Mouse (Mus musculus) brain, embryonic 14.5 days (tissue): Measurements from ENCODE around the gene Slc2a4. TPM values are rescaled to one million over a fixed set of nuclear protein-coding genes. Genes with fewer than 3 reads are reported as not detected.
"Not testable (repeated sequence)": the region's sequence is repeated elsewhere in the genome, so short reads cannot be mapped to it uniquely, and the experiment has no call there.

Experiments used
- DNase-seq: peaks from one replicate; pipeline ENCODE4 v3.0.0-alpha.2; 2011; ENCODE audit warnings: low read depth
- CTCF ChIP-seq: fragments of 200-500 bp; IDR thresholded peaks from 2 replicates; pipeline ENCODE4 v1.5.1; 2012; ENCODE audit warnings: inconsistent platforms, mild to moderate bottlenecking, moderate library complexity, borderline replicate concordance; ENCODE audit not compliant: insufficient read depth, insufficient read length; ENCODE audit errors: extremely low read depth
- POLR2A ChIP-seq: fragments of 200-500 bp; IDR thresholded peaks from 2 replicates; pipeline ENCODE4 v1.6.1; 2012; ENCODE audit warnings: mild to moderate bottlenecking, inconsistent platforms, borderline replicate concordance; ENCODE audit not compliant: poor library complexity, insufficient read depth, insufficient read length, severe bottlenecking; ENCODE audit errors: extremely low read depth
- polyA plus RNA-seq: library from polyadenylated mRNA; depleted of rRNA; stranded (reverse); fragments of >200 nt; gene quantifications from 2 replicates; pipeline ENCODE4 v1.2.3, GENCODE M21; 2012

The Slc2a4 gene
- polyA plus RNA-seq, 1 experiment, result 5.2 TPM

DNA sequence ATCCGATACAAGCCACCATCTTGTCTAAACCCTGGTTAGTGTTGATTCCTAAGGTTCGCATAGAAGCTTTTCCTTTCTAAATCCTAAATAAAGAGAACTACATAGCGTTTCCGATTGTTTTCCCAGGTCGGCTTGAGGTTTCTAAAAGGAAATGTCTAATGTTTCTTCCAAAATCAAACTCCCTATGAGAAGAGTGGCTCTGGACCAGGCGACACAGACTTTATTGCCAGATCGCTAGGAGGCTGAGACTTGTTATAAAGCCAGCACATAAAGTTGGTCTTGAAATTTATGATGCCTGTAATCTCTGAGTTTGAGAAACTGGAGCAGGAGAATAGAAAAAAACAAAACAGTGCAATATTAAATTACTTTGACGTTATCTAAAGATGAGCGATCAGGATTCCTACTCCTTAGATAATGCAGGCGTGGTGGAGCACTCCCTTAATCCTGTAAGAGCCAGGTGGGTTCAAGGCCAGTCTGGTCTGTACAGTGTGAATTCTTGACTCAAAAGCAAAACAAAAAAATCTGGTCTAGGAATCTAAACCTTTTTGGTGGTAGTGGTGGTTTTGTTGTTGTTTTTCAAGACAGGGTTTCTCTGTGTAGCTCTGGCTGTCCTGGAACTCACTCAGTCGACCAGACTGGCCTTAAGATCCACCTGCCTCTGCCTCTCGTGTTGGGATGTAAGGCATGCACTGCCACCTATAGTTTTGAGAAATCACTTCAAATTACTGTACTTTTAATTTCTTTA, 25.8 kb downstream of the Slc2a4 start:
- no peak for TF ChIP-seq POLR2A
- no peak for TF ChIP-seq CTCF
- peak; percentile 29 for DNase-seq

DNA sequence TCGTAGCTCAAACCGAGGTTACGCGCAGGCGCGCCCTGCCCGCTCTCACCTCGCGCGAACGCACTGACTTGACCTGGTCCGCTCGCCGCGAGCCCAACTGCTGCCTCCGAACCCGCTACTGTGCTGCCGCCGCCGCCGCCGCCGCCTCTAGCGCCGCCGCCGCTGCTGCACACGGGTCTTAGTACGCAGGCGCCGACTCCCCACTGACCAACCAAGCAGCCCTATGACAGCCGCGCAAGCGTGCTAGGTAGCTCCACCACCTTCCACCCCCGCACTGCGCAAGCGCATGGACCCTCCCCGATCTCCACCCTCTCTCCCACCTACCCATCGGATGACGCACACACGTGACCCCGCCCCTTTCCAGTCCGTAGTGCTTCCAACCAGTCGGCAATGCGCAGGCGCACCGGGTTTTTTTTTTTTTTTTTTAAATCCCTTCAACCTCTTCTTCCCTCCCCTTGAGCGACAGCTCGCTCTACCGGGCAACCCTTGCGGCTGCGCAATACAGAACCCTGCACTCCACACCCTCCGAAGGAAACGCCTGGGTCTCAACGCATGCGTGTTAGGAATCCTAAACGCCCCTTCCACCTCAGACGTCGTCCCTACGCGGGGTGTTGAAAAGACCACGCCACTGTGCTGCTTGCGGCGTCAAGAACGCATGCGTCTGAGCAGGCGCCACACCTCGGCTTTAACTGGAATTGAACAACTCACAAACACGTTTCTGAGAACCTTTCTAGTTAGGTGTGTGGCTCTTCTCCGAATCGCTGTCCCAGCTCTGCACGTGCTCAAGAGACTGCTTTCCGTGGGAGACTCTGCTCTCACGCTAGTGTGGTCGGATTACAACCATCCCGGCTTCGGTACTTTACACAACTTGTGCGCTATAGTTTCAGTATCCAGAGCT, 26.6 kb downstream of the Slc2a4 start, which contains the start of gene Eif5a:
Gene Eif5a, minus strand, starts transcription at position 845 of the 898 bp plus-strand sequence.
- TF ChIP-seq POLR2A, result peak; percentile 64
- TF ChIP-seq CTCF, result peak; percentile 69
- DNase-seq, result peak; percentile 100

DNA sequence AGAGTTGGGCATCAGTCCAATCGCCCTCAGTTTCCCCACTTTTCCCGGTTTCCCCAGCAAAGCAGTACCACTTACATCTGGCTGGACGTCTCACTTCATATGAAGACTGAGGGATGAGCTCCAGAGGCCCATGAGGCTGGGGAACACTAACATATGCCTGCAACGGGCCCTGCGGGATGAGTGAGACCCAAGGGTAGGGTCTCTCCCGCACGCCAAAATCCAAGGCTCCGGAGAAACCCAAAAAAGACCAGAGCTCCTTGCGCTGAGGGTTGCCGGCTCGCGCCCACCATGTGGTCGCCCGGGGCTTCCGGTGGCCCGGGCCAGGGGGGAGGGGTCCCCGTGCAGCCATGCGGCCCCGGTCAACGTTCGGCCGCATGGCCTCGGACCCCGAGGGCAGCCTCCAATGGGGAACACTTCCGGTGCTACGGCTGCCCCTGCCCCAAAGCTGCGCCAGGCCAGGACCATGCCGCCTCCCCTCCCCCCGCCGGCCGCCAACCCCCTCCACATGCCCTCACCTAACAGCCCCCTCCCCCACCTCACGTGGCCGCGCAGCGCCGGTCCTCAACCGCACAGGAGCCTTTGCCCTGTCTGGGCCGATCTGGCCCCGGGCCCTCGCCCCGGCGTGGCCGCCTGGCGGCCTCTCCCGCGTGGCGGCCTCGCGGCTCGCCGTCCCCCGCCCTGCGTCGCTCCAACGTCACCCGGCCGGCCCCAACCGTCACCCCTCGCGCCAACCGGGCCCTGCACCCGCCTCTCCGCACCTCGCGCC, 27.5 kb downstream of the Slc2a4 start:
- TF ChIP-seq POLR2A (no peak), CTCF (no peak)
- peak; percentile 37 for DNase-seq

DNA sequence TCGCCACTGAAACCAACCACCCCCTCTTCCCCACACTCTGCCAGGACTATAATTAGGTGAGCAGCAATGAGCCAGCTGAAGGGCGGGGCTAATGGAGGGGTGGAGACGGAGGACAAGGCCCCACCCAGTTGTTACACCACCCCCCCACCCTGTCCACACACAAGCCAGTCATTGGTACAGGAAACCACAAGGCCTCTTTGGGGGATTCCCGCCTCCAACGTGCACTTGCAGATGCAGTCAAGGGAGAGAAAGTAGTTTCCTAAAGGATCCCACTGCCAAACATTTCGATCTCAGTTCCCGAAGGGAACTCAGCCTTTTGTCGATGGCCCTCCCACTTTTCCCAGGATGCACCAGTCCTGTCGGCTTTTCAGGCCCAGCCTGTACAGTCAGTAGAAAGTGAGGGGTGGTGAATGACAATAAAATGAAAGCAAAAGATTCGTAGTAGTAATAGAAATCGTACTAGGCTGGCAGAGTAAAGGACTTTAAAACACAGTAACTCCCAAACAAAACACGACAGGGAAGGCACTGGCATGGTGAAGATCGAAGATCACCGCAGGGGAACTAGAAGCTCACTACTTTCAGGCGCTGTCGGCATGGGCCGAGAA, 28.2 kb downstream of the Slc2a4 start:
- no peak for TF ChIP-seq POLR2A
- TF ChIP-seq CTCF, result no peak

DNA sequence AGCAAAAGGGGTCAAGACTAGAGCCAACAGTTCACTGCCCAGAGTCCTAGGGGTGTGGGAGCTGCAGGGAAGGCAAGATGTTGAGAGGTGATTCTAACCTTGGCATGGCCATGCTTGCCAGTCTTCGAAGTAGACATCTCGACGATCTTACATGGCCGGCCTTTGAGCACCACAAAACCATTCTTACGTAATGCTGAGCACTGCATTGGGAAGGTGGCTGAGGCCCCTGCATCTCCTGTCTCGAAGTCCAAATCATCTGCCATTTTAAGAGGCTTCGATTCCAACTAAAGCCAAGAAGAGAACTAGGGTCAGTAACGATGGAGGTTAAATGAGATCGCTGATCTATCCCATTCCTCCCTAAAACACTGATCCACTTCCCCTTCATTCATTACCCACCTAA, 28.9 kb downstream of the Slc2a4 start:
- TF ChIP-seq POLR2A, result no peak
- TF ChIP-seq CTCF, result no peak
- no peak for DNase-seq

More for the DNA sequence above, 28.2 kb downstream of the Slc2a4 start:
- peak; percentile 86 for DNase-seq

DNA sequence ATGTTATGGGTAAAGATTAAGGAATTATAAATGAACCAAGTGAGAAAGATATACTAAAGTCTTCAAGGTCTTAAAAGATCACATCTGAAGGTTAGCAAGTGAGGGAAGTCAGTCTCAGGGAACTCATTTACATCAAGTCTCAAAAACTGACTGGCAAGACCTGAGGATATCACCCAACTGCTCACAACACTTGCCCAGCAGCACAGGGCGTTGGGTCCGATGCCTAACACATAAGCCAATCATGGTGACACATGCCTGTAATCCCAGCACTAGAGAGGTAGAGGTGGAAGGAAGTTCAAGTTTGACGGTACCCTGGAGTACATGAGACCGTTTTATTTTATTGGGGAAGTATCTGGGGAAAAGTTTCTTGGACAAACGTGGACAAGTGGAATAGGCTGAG, 29.9 kb downstream of the Slc2a4 start:
- TF ChIP-seq CTCF (no peak), POLR2A (no peak)
- no peak for DNase-seq

DNA sequence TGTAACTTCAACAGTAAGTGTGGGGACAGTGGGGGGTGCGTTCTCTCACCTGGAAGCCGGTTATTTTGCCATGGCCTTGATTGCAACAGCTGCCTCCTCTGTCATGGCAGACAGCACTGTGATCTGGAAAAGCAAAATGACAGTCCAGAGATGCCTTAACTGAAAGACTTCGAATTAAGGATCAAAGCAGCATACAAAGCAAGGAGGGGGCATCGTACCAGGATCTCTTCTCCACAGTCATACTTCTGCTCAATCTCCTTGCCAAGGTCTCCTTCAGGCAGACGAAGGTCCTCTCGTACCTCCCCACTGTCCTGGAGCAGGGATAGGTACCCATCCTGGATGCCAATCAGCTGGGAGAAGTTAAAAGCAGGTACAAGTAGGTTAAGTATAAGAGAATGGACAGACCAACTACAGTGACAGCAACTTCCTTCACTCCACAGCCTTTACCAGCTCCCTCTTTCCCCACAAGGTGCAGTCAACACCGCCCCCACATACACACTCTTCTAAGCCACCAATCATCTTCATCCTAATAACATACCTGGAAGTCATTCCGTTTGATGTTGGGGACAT, 30.5 kb downstream of the Slc2a4 start:
- DNase-seq, result no peak
- TF ChIP-seq CTCF (no peak), POLR2A (no peak)

DNA sequence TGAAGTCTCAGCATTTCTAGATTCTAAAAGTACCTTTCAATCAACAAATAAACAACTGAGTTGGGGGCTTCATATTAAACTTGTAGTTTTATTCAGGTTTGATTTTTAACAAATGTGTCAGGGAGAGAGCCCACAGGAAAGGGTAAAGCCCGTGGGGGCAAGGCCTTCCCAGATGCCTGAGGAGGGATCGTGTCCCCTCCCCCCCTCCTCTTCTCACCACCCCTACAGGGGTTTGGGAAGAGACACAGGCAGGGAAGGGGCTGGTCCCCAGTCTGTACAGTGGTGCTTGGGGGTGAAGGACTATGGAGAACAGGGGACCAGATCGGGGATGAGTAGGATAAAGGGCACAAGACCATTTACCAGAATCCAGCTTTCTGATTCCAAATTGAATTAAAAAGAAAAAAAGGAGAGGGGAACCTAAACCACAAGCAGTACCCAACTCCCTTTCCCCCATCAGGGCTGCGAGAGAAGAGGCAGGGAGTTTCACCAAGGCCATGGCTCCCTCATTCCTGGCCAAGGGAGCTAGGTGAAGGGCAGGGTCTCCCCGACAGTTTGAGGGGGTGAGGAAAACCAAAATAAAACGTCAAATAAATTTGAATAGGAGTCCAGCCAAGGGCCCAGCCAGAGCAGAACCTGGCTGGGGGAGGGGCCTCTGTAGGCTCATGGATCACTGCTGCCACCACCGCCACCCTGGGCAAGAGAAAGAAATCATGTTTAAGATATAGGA, 31.2 kb downstream of the Slc2a4 start:
- DNase-seq, result not testable (repeated sequence)

DNA sequence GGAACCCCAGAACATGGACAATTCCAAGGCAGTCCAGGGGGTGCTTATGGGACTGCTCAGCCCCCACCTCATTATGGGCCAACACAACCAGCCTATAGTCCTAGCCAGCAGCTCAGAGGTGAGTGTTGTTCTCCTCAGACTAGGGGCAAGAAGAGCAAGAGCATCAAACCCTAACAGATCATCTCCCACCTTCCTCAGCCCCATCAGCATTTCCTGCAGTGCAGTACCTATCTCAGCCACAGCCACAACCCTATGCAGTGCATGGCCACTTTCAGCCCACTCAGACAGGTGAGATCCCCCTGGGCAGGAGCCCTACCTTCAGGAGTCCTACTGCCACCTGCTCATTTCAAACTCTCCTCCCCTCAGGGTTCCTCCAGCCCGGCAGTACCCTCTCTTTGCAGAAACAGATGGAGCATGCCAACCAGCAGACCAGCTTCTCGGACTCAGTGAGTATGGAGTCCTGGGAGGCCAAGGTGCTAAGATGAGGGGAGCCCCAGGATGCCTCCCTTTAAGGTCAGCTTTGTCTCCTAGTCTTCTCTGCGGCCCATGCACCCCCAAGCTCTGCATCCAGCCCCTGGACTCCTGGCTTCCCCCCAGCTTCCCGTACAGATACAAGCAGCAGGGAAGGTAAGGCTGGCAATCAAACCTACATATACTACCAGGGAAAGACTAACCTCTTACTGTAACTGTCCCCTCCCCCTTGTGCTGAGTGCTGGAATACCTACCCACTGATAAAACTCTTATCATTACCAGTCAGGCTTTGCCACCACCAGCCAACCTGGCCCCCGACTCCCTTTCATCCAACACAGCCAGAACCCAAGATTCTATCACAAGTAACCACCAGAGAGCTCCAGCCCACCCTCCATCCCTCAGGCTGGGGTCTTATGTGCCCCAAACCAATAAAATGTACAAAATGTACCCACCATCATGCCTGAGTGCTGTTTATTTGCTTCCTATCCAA, 32.0 kb downstream of the Slc2a4 start:
- TF ChIP-seq POLR2A (no peak), CTCF (no peak)
- DNase-seq, result no peak
